Mouse (Mus musculus) testis, adult 2 months (tissue): ENCODE results near the gene Sel1l3. TPM values are rescaled to one million over a fixed set of nuclear protein-coding genes. Genes with fewer than 3 reads are reported as not detected.

Source experiments
- H3K27ac ChIP-seq: fragments of 200-500 bp; 2 replicates; pipeline ENCODE4 v1.5.1; 2012; ENCODE audit warnings: low read depth, low read length; ENCODE audit not compliant: control insufficient read depth, insufficient read depth
- H3K27me3 ChIP-seq: fragments of 200-500 bp; 2 replicates; pipeline ENCODE4 v1.6.1; 2012; ENCODE audit warnings: mild to moderate bottlenecking, low read length, moderate library complexity; ENCODE audit not compliant: control insufficient read depth, insufficient read depth
- H3K36me3 ChIP-seq: fragments of 200-500 bp; 2 replicates; pipeline ENCODE4 v1.6.1; 2012; ENCODE audit warnings: mild to moderate bottlenecking, low read length; ENCODE audit not compliant: control insufficient read depth, insufficient read depth
- H3K4me1 ChIP-seq: fragments of 200-500 bp; 2 replicates; pipeline ENCODE4 v1.6.1; 2012; ENCODE audit warnings: low read length; ENCODE audit not compliant: control insufficient read depth, insufficient read depth
- H3K4me3 ChIP-seq: fragments of 200-500 bp; 2 replicates; pipeline ENCODE4 v1.5.1; 2012; ENCODE audit warnings: low read depth, mild to moderate bottlenecking, low read length, moderate library complexity, mixed read lengths; ENCODE audit not compliant: control insufficient read depth
- CTCF ChIP-seq: fragments of 200-500 bp; IDR thresholded peaks from 2 replicates; pipeline ENCODE4 v1.5.1; 2012; ENCODE audit warnings: low read depth, mild to moderate bottlenecking, inconsistent platforms, low read length, moderate library complexity; ENCODE audit not compliant: control insufficient read depth, insufficient read depth, insufficient replicate concordance
- POLR2A ChIP-seq: fragments of 200-500 bp; IDR thresholded peaks from 2 replicates; pipeline ENCODE4 v1.6.1; 2012; ENCODE audit warnings: low read depth, mild to moderate bottlenecking, inconsistent platforms, low read length, moderate library complexity; ENCODE audit not compliant: control insufficient read depth
- polyA plus RNA-seq: library from polyadenylated mRNA; depleted of rRNA; stranded (reverse); fragments of >200 nt; gene quantifications from 2 replicates; pipeline ENCODE4 v1.2.3, GENCODE M21; 2012

The Sel1l3 gene
- polyA plus RNA-seq, 1 experiment: 0.64 TPM

DNA sequence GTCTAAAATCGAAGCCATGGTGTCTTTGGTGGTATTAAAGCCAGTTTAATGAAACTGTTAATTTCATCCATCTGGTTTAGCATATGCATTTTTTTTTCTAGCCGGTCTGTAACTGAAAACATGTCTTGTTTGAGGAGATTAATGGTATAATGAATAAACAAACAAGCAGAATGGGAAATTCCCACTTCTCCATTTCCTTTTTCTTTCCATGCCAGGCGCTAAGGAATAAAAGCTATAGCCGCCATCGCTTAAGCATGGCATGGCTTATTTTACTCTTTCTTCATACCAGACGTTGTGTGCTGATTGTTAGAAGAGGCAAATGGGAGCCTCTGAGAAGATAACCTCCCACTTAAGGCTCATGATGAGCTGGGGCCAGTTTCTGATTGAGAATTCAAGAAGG is 53.5 kb downstream of the Sel1l3 start:
- Histone ChIP-seq H3K4me1 (no peaks in the 10 kb centered on the region), H3K36me3 (no peaks in the 10 kb centered on the region), H3K27me3 (no peaks in the 10 kb centered on the region), H3K4me3 (no peak overlapping the region), H3K27ac (no peak overlapping the region)
- TF ChIP-seq POLR2A (no peak), CTCF (no peak)

DNA sequence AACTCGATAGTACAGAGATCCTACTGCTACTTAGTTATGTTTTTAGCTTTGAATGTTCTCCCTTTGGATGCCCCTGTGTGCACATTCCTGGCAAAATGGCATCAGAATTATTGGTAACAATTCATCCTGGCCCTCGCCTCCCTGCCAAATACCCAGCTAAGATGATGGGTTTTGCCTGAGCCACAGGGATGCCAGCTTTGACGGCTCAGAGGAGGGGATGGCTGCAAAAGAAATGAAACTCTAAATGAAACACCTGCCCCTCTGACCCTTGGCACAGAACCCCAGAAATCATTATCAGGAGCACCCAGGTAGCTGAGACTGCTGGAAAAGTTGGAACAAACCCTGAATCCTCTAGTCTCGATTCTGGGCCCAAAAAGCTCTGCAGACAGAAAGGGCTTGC is 54.1 kb downstream of the Sel1l3 start:
- Histone ChIP-seq H3K27ac (no peak overlapping the region), H3K4me1 (no peaks in the 10 kb centered on the region), H3K36me3 (no peaks in the 10 kb centered on the region), H3K27me3 (no peaks in the 10 kb centered on the region), H3K4me3 (no peak overlapping the region)
- no peak for TF ChIP-seq POLR2A
- TF ChIP-seq CTCF: no peak

DNA sequence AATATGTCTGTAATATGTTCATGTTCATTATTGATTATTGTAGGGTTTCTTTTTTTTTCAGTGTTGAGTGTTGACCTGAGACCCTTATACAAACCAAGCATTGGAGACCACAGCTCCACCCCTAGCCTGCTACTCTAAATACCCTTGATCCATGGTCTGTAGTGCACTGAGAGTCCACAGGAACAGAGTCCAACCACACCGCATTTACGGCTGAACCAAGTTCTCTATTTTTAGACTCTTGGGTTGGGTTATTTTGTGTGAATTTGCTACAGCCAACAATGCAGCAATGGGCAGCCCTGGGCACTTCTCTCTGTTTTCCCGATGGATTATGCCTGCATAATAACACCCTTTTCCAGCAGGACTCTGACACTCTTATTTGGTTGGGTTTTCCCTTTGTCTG is 54.6 kb downstream of the Sel1l3 start:
- Histone ChIP-seq H3K4me1 (no peaks in the 10 kb centered on the region), H3K36me3 (no peaks in the 10 kb centered on the region), H3K27me3 (no peaks in the 10 kb centered on the region), H3K4me3 (no peak overlapping the region), H3K27ac (no peak overlapping the region)
- TF ChIP-seq CTCF (no peak), POLR2A (no peak)

DNA sequence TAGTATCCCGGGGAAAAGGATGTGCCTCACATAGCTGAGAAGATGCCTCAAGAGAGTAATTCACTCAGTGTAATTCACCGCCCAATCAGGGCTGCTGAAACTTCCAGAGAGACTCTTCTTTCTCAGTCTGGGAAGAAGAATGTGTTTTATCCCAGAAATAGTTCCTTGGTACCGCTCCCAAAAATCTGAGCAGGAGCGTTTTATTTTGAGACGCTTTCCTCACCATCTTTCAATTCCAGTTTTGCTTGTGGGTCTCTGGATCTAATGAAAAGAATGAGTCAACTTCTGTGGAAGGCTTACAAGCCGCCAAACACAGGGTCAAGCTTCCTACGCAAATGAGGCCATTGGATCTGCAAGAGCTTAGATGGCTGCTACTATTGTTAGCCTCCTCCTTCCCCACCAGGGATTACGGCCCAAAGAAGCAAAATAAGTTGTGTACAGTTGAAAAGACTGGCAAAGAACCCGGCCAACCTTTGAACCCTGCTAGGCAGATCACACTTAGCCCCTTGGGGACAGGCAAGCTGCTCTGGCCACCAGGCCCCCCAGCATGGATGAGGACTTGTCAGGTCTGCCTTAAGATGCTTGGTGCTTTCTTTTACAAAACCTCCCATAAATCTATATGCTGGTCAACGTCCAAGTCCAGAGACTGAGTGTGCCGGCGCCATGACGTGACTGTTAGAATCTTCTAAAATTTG is 57.6 kb downstream of the Sel1l3 start:
- TF ChIP-seq POLR2A: no peak
- TF ChIP-seq CTCF: no peak
- Histone ChIP-seq H3K4me3 (no peak overlapping the region), H3K36me3 (no peaks in the 10 kb centered on the region), H3K27ac (no peak overlapping the region), H3K4me1 (no peaks in the 10 kb centered on the region), H3K27me3 (no peaks in the 10 kb centered on the region)

DNA sequence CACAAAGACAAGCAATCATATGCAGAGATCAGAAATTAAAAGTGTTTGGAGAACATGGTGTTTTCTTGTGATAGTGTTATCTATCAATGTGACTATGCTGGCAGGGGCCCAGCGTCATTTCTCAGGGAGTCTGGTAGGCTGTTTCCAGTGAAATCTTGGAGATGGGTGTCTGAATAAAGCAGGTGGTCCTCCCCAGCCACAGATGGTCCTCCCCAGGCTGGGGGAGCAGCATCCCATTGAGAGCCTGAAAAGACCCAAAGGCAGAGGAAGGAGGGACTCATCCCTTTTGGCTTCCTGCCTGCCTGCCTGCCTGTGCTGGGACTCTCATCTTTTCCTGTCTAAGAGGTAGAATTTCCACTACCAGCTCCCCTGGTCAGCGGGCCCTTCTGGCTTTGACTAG is 59.2 kb downstream of the Sel1l3 start:
- Histone ChIP-seq H3K36me3 (no peaks in the 10 kb centered on the region), H3K27me3 (no peaks in the 10 kb centered on the region), H3K27ac (no peak overlapping the region), H3K4me3 (no peak overlapping the region), H3K4me1 (no peaks in the 10 kb centered on the region)
- TF ChIP-seq CTCF (no peak), POLR2A (no peak)

DNA sequence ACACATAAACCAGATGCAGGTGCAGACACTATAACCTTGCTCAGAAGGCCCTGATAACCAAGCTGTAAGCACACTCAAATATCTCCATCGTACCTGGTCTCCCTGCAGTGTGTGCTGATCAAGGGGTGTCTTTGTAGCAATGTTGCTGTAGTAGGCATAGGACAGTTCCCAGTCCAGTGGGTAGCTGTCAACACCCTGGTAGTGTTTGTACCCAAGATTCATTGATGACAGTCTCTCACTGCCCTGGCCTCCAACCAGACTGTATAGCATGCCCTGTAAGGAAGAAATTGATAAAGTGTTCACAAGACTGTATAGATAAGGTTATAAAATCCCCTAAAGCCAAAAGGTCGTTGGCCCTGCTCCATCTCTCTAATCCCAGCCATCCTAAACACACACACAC is 59.6 kb downstream of the Sel1l3 start:
- Histone ChIP-seq H3K4me1 (no peaks in the 10 kb centered on the region), H3K27me3 (no peaks in the 10 kb centered on the region), H3K36me3 (no peaks in the 10 kb centered on the region), H3K4me3 (no peak overlapping the region), H3K27ac (no peak overlapping the region)
- TF ChIP-seq CTCF: no peak
- TF ChIP-seq POLR2A: no peak

DNA sequence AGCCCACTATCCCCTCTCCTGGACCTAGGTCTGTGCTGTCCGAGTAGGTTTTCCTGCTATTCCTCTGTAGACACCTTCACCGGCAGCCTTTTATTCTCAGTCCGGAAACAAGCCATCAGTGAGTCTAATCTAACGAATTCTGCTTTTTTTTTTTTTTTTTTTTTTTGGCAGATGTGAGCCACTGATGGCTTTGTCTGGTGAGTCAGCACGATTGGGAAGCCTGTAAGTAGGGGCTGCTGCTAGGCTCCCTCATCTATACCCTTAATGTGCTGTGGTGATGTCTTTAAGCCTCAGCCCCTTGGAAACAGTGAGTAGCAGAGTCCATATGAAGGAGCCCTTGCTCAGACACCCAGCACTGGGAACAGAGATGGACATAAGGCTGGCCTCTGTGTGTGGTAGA is 60.6 kb downstream of the Sel1l3 start:
- no peak overlapping the region for H3K27ac ChIP-seq

More for the DNA sequence above, 60.6 kb downstream of the Sel1l3 start:
- no peaks in the 10 kb centered on the region for H3K27me3 ChIP-seq
- no peak overlapping the region for H3K4me3 ChIP-seq
- no peaks in the 10 kb centered on the region for H3K4me1 ChIP-seq
- TF ChIP-seq POLR2A (no peak), CTCF (no peak)
- no peaks in the 10 kb centered on the region for H3K36me3 ChIP-seq
